Mouse (Mus musculus) heart, postnatal 36 days (tissue): ENCODE measurements around the gene Troap. TPM values are rescaled to one million over a fixed set of nuclear protein-coding genes. Genes with fewer than 3 reads are reported as not detected.
"Not testable (repeated sequence)": the region's sequence is repeated elsewhere in the genome, so short reads cannot be mapped to it uniquely, and the experiment has no call there.

Source experiments
- DNase-seq, 2 experiments: peaks; one replicate each; pipeline ENCODE4 v3.0.0; 2021 to 2022
- intact Hi-C: fragments of 180-260 bp; cut with DNase I; formaldehyde crosslinking; loops from one replicate; pipeline ENCODE4 v1.15.1; 2025
- total RNA-seq, 2 experiments: library from RNA; stranded (reverse); gene quantifications; 2 replicates each; pipeline ENCODE4 v1.2.3; 2021

Troap gene
- total RNA-seq, 2 experiments from 2014 or later = 0.33 to 0.49 TPM

DNA sequence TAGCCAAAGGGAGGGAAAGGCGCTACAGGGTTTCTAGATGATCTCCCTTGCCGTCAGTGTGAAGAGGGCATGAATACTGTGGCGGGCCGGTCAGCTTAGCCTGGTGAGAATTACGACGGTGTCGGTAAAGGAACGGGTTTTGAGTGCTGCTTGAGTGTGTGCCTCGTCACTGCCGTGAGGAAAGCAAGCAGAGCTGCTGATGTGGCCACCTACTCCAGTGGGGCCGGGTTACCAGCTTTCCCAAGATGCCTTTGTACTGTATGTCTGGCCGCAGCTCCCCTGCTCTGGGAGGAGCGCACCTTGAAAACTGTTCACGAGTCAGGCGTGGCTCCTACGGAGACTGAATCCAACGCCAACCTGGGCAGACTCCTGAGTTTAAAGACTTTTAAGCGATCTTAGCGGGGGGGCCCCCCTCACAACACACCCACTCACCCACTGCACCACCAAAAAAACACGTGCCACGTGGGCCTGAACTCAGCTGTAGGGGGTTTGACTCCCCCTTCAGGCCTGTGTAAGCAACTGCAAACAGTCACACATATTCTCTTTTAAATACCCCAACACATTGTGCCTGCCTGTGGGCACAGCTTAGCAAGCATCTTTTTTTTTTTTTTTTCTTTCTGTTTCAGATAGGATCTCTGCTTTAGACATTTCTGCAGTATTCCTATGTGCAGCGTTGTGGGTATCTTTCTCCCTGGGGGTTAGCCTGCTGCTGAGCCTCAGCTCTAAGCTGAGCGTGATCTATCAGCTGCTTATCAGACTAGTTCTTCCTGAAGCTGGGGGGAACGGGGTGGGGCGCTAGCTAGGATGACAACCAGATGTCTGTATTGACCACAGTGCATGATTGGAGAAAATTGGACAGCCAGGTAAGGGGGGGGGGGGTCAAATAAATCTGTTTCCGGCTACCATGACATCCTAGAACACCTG, 34.1 kb upstream of the Troap start:
- no peak for DNase-seq
- intact Hi-C loops = no loop called here

DNA sequence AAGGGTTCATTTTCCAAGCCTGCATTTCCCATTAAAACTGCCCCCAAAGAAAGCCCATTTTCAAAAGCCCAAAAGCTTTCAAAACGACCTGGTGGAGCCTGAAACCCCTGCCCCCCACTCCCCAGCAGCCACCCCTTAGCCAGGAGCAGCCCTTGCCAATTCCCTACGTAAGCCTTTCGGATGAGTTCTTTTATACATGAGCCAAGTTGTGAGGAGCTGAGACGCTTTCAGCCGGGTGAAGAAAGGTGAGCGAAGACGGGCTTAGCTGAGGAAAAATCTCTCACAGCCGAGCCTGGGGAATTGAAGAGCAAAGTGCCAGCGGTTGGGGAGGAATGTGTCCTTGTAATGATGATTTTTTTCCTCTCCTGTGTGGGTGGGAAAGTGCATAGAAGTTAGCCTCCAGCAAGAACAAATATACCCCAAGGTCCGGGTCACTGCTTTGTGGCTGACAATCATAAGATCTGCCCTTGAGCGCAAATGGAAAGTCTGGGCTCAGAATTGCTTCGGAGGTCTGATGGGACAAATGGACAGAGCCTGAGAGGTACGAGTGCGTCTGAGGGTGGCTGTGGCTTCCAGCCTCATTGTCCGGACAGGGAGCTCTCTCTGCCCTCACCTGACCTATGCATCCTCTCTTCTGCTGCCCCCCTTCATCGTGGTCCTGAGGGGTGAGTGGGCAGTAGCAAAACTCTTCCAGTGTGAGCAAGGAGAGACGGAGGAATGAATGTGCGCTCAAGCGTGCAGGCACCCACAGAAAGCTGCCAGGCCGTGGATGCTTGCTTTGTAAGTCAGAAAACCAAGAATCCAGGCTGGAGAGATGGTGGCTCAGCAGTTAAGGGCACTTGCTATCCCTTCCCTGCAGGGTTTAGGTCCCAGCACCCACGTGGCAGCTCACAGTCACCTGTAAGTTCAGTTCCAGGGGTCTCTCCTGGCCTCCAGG, 33.2 kb upstream of the Troap start:
- no peak for DNase-seq
- intact Hi-C loops = no loop called here

DNA sequence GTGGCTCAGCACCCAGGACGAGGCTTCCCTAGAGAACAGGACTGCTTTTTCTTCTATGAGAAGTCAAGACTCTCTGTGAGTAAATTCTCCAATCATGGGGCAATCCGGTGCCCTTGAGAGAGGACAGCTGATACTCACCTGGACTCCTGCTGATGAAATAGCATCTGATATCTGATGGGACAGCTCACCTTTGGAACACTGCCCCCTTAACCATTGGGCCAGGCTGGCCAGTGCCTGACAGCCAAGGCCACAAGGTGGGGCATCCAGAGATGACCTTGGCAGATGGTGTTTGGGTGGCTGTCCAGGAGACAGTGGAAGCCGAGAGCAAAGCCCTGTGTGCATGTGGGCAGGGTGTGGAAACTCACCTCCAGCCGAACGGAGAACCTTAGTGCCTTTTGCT, 32.0 kb upstream of the Troap start:
- intact Hi-C loops = no loop called here
- no peak for DNase-seq

DNA sequence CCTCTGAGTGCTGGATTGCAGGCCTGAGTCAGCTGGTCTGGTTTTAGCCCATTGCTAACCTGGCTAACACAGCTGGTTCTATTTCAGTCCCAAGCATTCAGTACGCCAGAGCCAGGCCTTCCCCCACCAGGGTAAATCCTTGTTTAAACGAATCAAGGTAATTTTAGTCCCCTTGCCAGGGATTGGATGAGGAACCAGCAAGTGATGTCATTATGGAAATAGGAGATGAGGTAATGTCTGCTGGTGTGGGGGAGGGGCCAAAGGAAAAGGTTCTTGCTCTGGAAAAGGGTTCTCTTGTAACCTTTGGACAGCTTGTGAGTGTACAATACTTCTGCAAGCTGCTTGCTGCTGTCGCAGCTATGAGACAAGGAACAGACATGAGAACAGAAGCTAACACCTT, 29.5 kb upstream of the Troap start:
- intact Hi-C loops = no loop called here

DNA sequence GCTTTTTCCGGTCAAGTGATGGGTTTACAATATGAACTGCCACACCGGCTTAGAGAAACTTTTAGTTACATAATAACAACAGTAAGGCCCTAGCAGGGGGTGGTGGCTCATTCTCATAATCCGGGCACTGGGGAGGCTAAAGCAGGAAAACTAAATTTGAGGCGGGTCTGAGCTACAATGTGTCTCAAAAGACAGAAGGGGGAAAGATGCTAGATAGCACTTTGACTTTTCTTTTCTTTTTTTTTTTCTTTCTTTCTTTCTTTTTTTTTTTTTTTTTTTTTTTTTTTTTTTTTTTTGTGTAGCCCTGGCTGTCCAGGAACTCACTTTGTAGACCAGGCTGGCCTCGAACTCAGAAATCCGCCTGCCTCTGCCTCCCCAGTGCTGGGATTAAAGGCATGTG, 28.6 kb upstream of the Troap start:
- DNase-seq, intact Hi-C loops: not testable (repeated sequence)

More for the DNA sequence above, 29.5 kb upstream of the Troap start:
- DNase-seq = no peak

DNA sequence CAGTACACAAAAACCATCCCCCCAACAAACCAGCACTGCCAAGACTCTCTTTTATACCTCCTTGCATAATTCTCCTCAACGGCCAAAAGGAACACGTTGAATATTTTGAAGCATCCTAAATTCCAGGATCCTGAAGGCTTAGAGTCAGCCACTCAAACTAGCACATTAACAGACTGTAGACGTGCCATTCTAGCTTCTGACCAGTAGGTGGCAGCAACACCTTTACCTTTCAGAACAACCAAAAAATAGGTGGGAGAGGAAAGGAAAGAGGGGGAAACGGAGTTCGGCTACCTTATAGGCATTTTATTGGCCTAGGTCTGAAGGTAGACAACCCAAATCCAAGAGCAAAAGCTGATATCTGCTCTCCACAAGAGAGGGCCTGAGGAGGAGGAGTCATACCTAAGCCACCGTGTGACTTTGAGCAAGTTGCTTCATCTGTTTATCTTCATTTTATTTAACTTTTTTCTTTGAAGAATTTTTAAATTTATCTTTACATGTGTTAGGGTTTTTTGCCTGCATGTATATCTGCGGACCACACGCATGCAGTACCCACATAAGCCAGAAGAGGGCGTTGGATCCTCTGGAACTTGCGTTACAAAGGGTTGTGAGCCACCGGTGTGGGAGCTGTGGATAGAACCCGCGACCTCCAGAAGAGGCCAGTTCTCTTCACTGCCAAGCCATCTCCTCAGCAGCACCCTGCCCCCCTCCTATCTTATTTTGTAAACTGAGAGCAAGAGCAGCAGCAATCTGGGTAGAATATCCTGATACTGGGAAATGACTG, 24.7 kb upstream of the Troap start:
- intact Hi-C loops = loop anchor here (2.0 kb wide), 2 partner anchors 39 to 149 kb away; no protein-coding TSS in a partner anchor
- peak; percentile 46 to 56 for DNase-seq

DNA sequence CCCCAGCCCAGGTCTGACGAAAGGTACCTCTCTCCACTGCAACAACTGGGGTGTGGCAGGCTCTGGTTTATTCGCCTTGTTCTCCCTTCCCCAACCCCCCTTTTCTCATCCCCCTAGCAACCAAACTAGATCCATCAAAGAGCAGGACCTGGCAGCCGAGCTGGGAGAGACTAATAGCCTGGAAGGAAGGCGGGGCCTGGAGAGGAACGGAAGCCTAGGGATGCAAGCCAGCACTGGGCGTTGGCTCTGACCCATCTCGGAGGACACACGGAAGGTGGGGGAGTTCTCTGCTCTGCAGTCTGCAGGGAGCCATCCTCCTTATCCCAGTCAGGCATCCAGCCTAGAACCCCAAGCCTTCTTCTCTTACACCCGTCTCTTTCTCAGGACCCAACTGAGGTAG, 21.0 kb upstream of the Troap start:
- peak in 1 of 2 experiments; percentile 23 for DNase-seq
- intact Hi-C loops = no loop called here

DNA sequence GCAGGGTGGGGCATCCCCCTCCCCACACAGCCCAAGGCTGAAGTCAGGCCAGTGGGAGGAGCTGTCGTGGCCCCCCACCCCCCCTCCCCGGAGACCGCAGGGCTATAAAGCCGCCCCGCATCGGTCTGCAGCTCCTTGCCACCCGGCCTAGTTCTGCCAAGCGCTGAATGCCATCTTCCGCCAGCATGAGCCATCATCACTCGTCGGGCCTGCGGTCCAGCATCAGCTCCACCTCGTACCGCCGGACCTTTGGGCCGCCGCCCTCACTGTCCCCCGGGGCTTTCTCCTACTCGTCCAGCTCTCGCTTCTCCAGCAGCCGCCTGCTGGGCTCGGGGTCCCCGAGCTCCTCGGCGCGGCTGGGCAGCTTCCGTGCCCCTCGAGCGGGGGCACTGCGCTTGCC, 19.3 kb upstream of the Troap start, which contains the start of gene Prph:
Prph (plus strand) TSS at position 135 of the 400 bp plus-strand sequence.
- intact Hi-C loops = no loop called here
- DNase-seq = no peak

DNA sequence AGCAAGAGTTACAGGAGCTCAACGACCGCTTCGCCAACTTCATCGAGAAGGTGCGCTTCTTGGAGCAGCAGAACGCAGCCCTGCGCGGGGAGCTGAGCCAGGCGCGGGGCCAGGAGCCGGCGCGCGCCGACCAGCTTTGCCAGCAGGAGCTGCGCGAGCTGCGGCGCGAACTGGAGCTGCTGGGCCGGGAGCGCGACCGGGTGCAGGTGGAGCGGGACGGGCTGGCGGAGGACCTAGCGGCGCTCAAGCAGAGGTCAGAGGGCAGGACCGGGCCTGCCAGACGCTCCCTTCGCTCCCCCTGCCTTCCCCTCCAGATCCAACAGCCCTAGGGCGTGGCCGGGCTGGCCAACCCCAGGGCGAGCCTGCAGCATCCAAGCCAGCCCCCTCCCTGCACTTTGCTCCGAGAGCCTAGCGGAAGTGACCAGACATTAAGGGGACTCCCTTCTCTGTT, 18.8 kb upstream of the Troap start:
- intact Hi-C loops = no loop called here
- peak in 1 of 2 experiments; percentile 45 for DNase-seq

DNA sequence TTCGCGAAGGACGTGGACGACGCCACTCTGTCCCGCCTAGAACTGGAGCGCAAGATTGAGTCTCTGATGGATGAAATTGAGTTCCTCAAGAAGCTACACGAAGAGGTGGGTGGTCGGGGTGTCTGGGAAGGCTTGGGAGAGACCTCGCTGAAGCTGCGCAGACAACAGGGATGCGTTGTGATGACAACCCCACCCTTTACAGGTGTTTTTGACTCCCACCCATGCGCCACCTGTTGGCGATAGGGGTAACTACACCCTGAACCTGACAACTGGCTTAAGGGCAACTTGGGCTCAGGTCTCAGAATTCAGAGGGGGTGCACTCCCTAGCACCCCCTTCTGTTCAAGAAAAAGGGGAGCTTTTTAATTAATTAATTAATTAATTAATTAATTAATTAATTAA, 18.0 kb upstream of the Troap start:
- intact Hi-C loops = no loop called here
- DNase-seq = peak in 1 of 2 experiments; percentile 37

DNA sequence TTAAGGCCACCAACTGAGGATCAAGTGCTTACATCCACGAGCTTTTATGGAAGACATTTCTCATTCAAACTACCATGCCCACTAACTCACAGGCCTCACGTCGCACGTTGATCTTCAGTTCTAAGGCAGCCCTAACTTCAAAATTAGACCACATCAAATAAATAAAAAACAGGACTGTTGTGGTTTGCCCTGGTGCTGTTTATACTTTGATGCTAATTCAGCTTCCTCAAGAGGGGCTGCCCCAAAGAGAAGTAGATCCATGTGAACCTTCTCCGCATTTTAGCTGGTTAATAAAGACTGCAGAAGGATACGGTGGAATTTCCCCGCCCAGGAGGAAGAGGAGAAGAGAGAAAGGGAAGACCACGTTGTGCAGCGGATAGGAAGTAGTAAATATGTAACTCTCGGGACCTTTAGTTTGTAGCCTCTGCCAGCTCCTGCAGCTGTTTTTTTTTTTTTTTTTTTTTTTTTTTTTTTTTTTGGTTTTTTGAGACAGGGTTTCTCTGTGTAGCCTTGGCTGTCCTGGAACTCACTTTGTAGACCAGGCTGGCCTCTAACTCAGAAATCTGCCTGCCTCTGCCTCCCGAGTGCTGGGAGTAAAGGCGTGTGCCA, 8.7 kb upstream of the Troap start:
- no peak for DNase-seq
- intact Hi-C loops = no loop called here

DNA sequence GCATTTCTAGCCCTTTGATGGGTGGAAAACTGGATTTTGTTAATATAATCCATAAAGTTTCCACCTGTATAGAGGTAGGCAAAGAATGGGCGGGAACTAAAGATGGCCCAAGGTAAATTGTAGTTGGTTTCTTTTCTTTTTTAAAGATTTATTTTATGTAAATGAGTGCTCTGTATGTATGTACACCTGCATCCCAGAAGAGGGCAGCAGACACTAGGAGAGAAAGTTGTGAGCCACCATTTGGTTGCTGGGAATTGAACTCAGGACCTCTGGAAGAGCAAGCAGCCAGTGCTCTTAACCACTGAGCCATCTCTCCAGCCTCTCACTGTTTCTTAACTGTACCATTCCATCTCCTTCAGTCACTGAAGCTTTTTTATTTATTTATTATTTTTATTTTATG, 2.4 kb upstream of the Troap start:
- intact Hi-C loops = no loop called here
- no peak for DNase-seq

DNA sequence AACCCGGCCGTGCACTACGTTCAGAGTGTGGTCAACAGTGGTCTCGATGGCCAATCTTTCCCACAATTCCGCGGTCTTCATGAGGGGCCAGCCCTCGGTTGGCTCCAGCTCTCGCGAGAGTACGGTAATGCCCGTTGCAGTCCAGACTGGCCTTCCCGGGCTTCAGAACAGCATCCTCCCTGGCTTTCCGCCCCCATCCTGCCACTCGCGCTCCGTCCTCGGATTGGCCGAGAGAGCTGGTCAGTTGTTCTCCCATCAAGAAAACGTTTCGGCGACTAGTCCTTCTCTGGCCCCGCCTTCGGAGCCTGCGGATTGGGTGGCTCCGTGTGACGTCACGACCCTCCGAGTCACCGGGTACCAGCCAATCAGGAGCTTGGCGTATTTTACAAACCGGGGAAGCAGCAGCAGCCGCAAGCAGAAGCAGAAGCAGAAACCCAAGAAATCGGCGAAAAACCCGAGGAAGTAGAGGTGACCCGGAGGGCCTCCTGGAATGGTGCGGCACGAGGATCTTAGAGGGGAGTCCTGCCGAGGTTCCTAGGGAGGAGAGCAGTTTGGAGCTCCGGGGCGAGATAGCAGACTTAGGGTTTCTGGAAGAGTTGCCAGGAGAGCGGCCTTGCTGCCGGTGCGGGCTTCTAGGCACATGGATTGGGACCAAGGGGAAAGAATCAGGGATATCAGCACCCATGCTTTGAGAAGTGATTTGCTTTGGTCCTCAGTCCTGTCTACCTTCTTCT, 392 bp downstream of the Troap start:
- DNase-seq = peak; percentile 98
- intact Hi-C loops = no loop called here

DNA sequence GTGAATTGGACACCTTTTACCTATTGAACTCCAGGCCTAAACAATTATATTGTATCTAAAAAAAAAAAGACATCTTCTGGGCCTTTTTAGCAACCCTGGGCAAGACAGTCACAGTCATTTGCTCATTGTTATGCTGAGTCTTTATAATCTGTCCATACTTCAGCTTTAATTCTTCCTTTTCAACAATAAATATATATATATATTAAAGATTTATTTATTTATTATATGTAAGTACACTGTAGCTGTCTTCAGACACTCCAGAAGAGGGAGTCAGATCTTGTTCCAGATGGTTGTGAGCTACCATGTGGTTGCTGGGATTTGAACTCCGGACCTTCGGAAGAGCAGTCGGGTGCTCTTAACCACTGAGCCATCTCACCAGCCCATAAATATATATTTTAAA, 1.6 kb downstream of the Troap start:
- DNase-seq, intact Hi-C loops: not testable (repeated sequence)

DNA sequence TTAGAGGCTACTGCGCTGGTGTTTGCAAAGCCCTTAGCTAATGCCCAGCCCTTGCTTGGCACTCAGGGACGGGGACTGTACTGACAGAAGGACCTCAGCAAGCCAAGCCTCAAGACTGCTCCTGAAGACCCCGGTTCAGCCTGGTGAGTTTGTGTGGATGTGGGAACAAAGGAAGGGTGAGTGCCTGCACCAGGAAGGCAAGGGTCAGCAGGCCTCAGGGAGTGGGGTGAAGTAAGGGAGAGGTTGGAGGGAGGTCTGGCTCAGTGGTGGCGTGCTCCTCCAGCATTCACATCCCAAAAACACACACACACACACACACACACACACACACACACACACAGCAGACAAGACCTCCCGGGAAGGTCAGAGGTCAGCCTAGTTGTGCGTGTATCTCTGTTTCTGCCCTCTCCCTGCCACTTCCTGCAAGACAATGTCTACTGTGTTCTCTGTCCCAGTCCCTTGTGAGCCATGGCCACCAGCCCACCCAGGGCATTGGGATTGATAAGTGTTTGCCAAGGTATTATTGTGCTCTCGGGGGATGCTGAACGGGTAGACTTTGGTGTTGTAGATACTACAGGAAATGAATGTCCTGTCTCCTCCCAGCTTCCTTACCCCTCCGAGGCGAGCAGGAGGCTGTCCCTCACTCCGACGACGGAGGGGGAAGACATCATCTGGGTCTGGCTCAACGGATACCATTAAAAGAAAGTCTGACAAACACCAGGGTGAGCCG, 4.0 kb downstream of the Troap start:
- intact Hi-C loops = no loop called here
- no peak for DNase-seq

DNA sequence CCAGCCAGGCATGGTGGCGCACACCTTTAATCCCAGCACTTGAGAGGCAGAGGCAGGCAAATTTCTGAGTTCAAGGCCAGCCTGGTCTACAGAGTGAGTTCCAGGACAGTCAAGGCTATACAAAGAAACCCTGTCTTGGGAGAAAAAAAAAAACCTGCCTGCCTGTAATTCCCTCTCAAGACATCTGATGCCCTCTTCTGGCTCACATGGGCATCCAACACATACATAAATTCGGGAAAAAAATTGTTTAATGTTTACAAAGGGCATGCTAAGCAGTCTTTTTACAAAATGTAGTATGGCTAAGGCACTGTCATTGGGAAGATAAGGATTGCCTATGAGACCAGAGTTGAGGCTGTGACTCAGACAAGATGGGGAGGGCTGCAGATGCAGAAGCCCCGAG, 5.4 kb downstream of the Troap start:
- DNase-seq = no peak
- intact Hi-C loops = loop anchor here (5.0 kb wide), 2 partner anchors 57 to 187 kb away; no protein-coding TSS in a partner anchor

DNA sequence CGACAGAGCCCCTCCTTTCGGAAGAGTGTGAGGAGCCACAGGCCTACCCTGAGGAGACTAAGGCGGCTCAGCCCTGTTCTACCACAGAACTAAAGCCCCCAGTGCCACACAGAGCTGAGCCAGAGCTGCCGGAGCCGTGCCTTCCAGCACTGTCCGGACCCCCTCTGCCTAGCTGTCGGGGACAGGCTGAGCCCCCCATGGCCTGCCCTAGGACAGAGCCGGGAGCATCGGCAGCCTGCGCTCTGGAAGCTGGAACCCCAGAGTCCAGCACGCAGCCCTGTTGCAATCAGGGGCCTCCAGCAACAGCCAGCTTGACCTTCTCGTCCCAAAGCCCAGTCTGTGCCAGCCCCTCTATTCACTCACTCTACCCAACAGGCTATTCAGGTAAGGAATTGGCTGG, 7.9 kb downstream of the Troap start:
- intact Hi-C loops = loop anchor here (5.0 kb wide), 2 partner anchors 55 to 185 kb away; no protein-coding TSS in a partner anchor
- no peak for DNase-seq

DNA sequence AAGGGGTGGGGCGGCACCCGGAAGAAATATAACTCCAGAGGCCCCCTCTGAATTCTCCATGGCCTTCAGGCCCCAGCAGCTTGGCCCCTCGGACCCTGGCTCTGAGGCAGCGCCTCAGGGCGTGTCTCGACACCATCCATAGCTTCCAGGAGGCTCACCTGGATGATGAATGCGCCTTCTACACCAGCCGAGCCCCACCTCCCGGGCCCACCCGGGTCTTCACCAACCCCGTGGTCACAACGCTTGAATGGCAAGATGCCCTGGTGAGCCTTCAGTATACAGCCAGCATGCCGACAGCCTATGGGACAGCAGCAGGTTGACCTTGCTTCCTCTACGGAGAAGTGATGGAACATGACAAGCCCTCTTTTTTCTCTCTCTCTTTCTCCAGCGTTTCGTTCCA, 8.5 kb downstream of the Troap start:
- DNase-seq = no peak
- intact Hi-C loops = loop anchor here (1.0 to 5.0 kb wide), 3 partner anchors 54 to 184 kb away; no protein-coding TSS in a partner anchor
